Mouse (Mus musculus) embryonic facial prominence, embryonic 14.5 days (tissue): ENCODE measurements at regions not wholly inside any gene's neighbourhood (a gene's known extent, or its start where the extent isn't known, plus 50 kb on each side); places are given as distances from the start of the nearest gene placed in this dataset.

Experiments used
- ATAC-seq: fragments of 200-750 bp; cut with Nextera tagmentation; 2 replicates; pipeline ENCODE4 v1.8.0; 2017; ENCODE audit warnings: low read depth, moderate number of reproducible peaks, moderate TSS enrichment
- DNase-seq: peaks from one replicate; pipeline ENCODE4 v3.0.0-alpha.2; 2015; ENCODE audit warnings: low spot score
- H3K27ac ChIP-seq: fragments of 300-500 bp; sonication (generic); replicated peaks from 2 replicates; pipeline ENCODE4 v1.5.1; 2014; ENCODE audit warnings: low read depth, mild to moderate bottlenecking, low read length, moderate library complexity
- H3K27me3 ChIP-seq: fragments of 300-500 bp; sonication (generic); replicated peaks from 2 replicates; pipeline ENCODE4 v1.6.1; 2014; ENCODE audit warnings: low read length; ENCODE audit not compliant: control insufficient read depth, insufficient read depth
- H3K36me3 ChIP-seq: fragments of 300-500 bp; sonication (generic); 2 replicates; pipeline ENCODE4 v1.6.1; 2014; ENCODE audit warnings: low read length, mixed read lengths; ENCODE audit not compliant: control insufficient read depth, insufficient read depth
- H3K4me1 ChIP-seq: fragments of 300-500 bp; sonication (generic); 2 replicates; pipeline ENCODE4 v1.6.1; 2014; ENCODE audit warnings: antibody characterized with exemption, low read length; ENCODE audit not compliant: control insufficient read depth, insufficient read depth
- H3K4me2 ChIP-seq: fragments of 300-500 bp; sonication (generic); 2 replicates; pipeline ENCODE4 v1.6.1; 2014; ENCODE audit warnings: low read depth, mild to moderate bottlenecking, low read length, moderate library complexity, mixed read lengths
- H3K4me3 ChIP-seq: fragments of 300-500 bp; sonication (generic); 2 replicates; pipeline ENCODE4 v1.5.1; 2014; ENCODE audit warnings: low read depth, mild to moderate bottlenecking, low read length
- H3K9ac ChIP-seq: fragments of 300-500 bp; sonication (generic); 2 replicates; pipeline ENCODE4 v1.6.1; 2014; ENCODE audit warnings: low read depth, mild to moderate bottlenecking, low read length, moderate library complexity, mixed read lengths
- H3K9me3 ChIP-seq: fragments of 300-500 bp; sonication (generic); 2 replicates; pipeline ENCODE4 v1.6.1; 2016; ENCODE audit warnings: low read length; ENCODE audit not compliant: control insufficient read depth
- WGBS: fragments of 180-500 bp; shearing (Covaris S2); extraction: QIAGEN DNeasy Blood & Tissue Kit; methylation state at CpG from one replicate; pipeline ENCODE4 v1.1.7; 2014; 5-methylcytosine and 5-hydroxymethylcytosine counted together

DNA sequence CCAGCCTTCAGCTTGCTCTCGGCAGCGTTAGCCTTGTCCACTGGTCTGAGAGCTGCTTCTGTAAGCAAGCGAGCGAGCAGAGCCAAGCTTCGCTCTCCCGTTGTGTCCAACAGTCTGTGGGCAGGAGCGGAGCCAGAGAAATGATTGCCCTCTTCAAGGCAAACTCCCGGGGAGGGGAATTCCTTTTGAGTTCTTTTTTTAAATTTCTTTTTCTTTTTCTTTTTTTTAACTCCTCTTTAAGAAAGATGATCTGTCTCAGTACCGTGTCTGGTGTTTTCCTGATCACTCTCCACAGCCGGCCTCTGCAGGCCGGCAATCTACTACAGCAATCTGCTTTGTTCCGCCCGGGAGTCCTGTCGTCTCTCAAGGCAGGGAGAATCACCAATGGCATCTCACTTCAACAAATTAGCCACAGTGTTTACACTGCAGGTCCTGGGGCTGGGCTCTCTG lies 170.6 kb upstream of the Hmga2 start:
- WGBS = 5% methylated on average over 14 of the region's 14 CpGs
- peak overlapping the region; percentile 26; the same call in 1 of the 2 replicates for H3K9ac ChIP-seq
- H3K27ac ChIP-seq = peak overlapping the region; percentile 53
- H3K9me3 ChIP-seq = 0 out of 2 replicates have a peak, but pooled peaks cover 4% of the 10 kb centered on the region
- H3K4me1 ChIP-seq = peaks cover 16% of the 10 kb centered on the region
- no peaks in the 10 kb centered on the region for H3K36me3 ChIP-seq
- H3K4me3 ChIP-seq = peak overlapping the region; percentile 15
- no peaks in the 10 kb centered on the region for H3K27me3 ChIP-seq
- DNase-seq (peak; percentile 90), ATAC-seq (peak; percentile 89)
- H3K4me2 ChIP-seq = peak overlapping the region; percentile 45

DNA sequence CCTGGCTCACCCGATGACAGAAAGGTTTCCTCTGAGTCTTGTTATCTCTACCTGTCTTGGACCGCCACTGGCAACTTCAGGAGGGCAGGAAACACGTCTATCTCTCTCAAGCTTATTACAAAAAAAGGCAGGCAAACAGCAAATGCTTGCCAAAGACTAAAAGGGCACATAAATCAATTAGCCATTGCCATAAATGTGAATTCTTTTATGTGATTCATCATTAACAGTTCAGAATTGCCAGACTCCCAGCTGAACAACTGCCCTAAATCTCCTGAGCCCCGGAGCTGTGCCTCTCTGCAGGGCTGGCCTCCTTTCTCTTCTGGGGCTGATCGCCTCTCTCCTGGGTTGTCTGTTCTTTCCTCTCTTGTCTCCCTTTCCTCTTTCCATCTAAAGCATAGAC lies 164.6 kb upstream of the Hmga2 start:
- no peak for DNase-seq
- WGBS = 57% methylated on average over 5 of the region's 5 CpGs
- Histone ChIP-seq H3K36me3 (no peaks in the 10 kb centered on the region), H3K27ac (no peak overlapping the region), H3K27me3 (no peaks in the 10 kb centered on the region), H3K4me1 (no peaks in the 10 kb centered on the region; the same call in 1 of the 2 replicates), H3K4me2 (no peak overlapping the region), H3K9me3 (no peaks in the 10 kb centered on the region), H3K4me3 (no peak overlapping the region), H3K9ac (no peak overlapping the region)
- ATAC-seq = no peak

DNA sequence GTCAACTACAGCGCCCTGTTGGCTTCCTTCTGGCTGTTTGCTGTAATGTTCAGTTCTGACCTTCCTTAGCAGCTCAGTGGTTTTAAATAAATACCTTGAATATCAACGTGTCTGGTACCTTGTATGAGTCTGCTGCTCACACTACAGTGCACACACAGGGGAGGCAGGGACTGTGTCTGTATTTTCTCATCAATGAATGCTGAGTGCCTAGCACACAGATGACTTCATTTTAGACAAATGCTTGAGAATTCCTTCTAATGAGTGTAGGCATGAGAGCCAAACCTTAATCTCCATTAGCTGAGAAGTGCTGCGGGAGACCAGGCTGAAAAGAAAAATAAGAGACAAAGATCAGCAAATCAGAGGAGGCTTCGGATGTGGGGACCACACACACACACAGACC lies 162.0 kb upstream of the Hmga2 start:
- no peak for DNase-seq
- Histone ChIP-seq H3K36me3 (no peaks in the 10 kb centered on the region), H3K4me1 (peaks cover 2% of the 10 kb centered on the region; the same call in 1 of the 2 replicates), H3K9ac (no peak overlapping the region), H3K4me3 (no peak overlapping the region), H3K27me3 (no peaks in the 10 kb centered on the region), H3K9me3 (no peaks in the 10 kb centered on the region), H3K4me2 (no peak overlapping the region), H3K27ac (no peak overlapping the region)
- WGBS = 50% methylated on average over 4 of the region's 4 CpGs
- no peak for ATAC-seq

DNA sequence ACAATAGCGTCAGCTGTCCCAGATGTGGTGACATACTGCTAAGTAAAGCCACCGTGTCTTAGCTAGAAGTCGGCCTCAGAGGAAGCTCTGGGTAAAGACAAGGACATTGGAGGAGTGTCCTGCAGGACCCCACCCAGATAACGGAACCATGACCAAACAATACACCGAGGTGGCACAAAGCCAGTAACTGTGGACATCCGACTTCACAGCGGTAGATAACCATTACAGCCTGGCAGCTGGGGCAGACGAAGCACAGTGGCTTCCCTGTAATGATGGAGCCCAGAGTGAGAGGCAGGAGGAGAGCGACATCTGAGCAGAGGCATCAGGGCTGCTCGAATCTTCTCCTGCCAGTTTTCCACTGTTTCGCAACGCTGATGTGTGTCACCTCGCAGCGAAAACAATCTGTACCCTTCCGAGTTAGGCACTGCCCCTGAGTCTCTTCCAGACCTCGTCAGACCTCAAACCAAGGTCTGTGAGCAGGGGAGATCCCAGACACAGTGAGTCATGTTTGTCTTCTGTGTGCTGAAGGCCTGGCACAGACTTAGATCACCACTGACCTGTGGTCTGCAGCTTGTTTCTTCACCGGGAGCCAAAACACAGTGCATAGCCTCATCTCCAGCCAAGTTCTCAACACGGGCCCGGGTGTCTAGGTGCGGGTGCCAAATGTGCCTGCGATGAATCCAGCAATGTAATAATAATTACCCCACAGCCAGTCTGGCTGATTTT lies 159.7 kb upstream of the Hmga2 start:
- no peak overlapping the region for H3K9ac ChIP-seq
- H3K4me3 ChIP-seq = no peak overlapping the region
- H3K27me3 ChIP-seq = no peaks in the 10 kb centered on the region
- H3K4me2 ChIP-seq = no peak overlapping the region
- ATAC-seq (no peak; the same call in 1 of the 2 replicates), DNase-seq (no peak)
- 61% methylated on average over 21 of the region's 21 CpGs for WGBS
- H3K27ac ChIP-seq = no peak overlapping the region
- H3K4me1 ChIP-seq = peaks cover 14% of the 10 kb centered on the region
- H3K36me3 ChIP-seq = no peaks in the 10 kb centered on the region
- H3K9me3 ChIP-seq = no peaks in the 10 kb centered on the region

DNA sequence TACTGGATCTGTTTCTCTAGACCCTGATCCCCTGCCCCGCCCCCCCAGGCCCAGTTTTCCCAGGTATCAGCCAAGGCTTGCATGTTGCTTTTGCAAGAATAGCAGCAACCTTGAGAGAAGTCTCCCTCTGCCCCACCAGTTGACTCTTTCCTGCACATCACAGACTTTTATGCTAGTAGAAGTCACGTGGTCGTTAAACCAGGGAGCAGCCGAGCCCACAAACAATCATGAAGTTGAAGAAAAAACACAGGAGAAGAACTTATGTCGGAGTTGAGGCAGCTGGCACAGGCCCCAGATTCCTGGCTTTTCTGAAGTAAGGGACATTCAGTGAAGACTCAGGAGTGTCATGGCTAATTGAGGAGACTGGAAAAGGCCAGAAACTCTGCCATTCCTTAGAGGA lies 158.9 kb upstream of the Hmga2 start:
- no peaks in the 10 kb centered on the region for H3K27me3 ChIP-seq
- H3K27ac ChIP-seq = no peak overlapping the region
- H3K4me2 ChIP-seq = no peak overlapping the region
- no peak overlapping the region for H3K9ac ChIP-seq
- ATAC-seq = no peak
- H3K4me3 ChIP-seq = no peak overlapping the region
- H3K36me3 ChIP-seq = no peaks in the 10 kb centered on the region
- 65% methylated on average over 5 of the region's 5 CpGs for WGBS
- no peak for DNase-seq
- no peaks in the 10 kb centered on the region for H3K9me3 ChIP-seq
- peaks cover 14% of the 10 kb centered on the region for H3K4me1 ChIP-seq

DNA sequence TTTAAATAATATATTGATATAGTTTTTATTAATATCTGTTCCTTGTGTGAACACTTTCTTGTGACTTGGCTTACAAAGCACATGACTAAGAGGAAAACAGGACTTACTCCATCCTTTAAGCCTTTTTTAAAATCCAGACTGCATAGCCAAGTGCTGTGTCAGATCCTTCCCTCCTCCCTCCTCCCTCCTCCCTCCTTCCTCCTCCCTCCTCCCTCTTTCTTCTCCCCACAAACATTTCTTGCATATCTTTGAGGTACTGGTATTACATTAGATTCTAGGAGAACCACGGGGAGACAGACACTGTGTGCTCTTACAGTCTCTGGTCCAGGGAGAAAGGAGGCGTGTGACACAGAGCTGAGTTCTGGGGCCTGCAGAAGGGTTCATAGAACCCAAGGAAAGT lies 155.8 kb upstream of the Hmga2 start:
- H3K4me1 ChIP-seq = peaks cover 14% of the 10 kb centered on the region
- 46% methylated on average over 2 of the region's 2 CpGs for WGBS
- no peaks in the 10 kb centered on the region for H3K27me3 ChIP-seq
- H3K4me3 ChIP-seq = no peak overlapping the region
- H3K9ac ChIP-seq = no peak overlapping the region
- ATAC-seq (no peak), DNase-seq (no peak)
- no peaks in the 10 kb centered on the region for H3K9me3 ChIP-seq
- H3K4me2 ChIP-seq = no peak overlapping the region
- H3K27ac ChIP-seq = no peak overlapping the region
- no peaks in the 10 kb centered on the region for H3K36me3 ChIP-seq

DNA sequence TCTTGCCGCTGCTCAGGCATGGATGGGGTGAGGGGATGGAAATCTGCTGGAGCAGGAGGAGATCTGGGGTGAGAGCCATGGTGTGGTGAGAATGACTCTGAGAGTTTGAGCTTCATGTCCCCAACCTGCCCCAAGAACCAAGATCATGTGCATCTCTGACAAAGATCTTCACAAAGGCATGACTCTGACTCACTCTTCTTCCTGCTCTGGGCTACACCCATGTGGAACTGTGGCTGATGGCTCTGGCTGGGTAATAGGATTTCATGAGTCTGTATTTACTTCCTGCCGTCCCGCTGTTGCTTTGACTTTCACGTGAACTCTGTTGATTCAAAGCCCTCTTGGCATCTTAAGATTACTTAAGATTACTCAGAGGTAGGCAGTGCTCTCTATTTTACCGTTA lies 151.8 kb upstream of the Hmga2 start:
- DNase-seq (no peak), ATAC-seq (no peak)
- Histone ChIP-seq H3K36me3 (no peaks in the 10 kb centered on the region), H3K4me3 (no peak overlapping the region), H3K4me2 (no peak overlapping the region), H3K27me3 (no peaks in the 10 kb centered on the region), H3K4me1 (peaks cover 11% of the 10 kb centered on the region), H3K9ac (no peak overlapping the region), H3K9me3 (no peaks in the 10 kb centered on the region), H3K27ac (no peak overlapping the region)
- WGBS = 63% methylated on average over 5 of the region's 5 CpGs

DNA sequence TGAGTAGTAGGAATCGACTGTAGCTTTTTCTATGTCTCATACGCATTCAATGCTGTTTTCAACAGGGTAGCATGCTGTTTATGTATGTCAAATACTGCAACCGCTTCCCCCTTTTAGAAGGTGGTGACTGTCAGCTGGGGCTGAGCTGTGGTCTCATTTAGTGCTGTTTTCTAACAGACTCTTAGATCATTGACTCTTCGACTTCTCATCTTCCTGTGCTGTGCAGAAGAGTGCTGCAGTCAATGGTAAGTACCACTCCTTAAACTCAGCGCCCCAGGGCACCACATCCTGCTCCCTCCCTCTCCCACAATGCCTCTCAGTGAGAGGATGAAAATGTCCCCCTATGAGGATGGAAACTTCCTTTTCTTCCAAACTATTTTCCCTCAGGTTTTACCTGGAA lies 149.2 kb upstream of the Hmga2 start:
- no peak for ATAC-seq
- no peak for DNase-seq
- Histone ChIP-seq H3K27me3 (no peaks in the 10 kb centered on the region), H3K4me2 (no peak overlapping the region), H3K9me3 (no peaks in the 10 kb centered on the region), H3K4me3 (no peak overlapping the region), H3K4me1 (no peaks in the 10 kb centered on the region), H3K36me3 (no peaks in the 10 kb centered on the region), H3K27ac (no peak overlapping the region), H3K9ac (no peak overlapping the region)
- WGBS = 64% methylated on average over 5 of the region's 5 CpGs
